Mouse (Mus musculus) cerebral cortex, adult 2 months (tissue): ENCODE results near the gene Gng4.

Experiments
- WGBS: fragments of 180-500 bp; shearing (Covaris S2); methylation state at CpG from one replicate; pipeline ENCODE4 v1.1.7; 2018; 5-methylcytosine and 5-hydroxymethylcytosine counted together

Gng4 gene

GRCm38 (mm10) chr13:13820234-13821123, 36.6 kb downstream of the Gng4 start:
- WGBS, result 74% methylated on average over 7 of the region's 7 CpGs

GRCm38 (mm10) chr13:13824946-13825345, 41.1 kb downstream of the Gng4 start:
- WGBS, result 94% methylated on average over 7 of the region's 7 CpGs

GRCm38 (mm10) chr13:13826533-13826932, 42.7 kb downstream of the Gng4 start:
- 42% methylated on average over 6 of the region's 6 CpGs for WGBS

DNA sequence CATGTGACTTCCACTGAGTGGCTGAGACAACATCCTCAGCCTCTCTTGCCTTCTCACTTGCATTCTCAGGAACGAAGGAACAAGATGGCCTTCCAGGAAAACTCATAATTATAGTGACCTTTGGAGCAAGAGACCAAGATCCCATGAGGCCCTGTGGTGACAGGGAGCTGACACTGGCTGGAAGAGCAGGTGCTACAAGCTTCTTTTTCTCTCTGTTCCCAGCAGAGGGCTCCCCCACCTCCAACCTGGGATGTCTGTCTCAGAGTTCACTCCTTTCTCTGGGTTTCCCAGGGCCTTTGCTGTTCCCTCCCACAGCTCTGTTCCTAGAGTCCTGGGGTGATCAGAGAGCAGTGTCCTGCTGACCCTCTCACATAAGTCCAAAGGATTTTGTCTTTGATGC, 44.3 kb downstream of the Gng4 start:
- WGBS, result 47% methylated on average over 1 of the region's 1 CpGs

DNA sequence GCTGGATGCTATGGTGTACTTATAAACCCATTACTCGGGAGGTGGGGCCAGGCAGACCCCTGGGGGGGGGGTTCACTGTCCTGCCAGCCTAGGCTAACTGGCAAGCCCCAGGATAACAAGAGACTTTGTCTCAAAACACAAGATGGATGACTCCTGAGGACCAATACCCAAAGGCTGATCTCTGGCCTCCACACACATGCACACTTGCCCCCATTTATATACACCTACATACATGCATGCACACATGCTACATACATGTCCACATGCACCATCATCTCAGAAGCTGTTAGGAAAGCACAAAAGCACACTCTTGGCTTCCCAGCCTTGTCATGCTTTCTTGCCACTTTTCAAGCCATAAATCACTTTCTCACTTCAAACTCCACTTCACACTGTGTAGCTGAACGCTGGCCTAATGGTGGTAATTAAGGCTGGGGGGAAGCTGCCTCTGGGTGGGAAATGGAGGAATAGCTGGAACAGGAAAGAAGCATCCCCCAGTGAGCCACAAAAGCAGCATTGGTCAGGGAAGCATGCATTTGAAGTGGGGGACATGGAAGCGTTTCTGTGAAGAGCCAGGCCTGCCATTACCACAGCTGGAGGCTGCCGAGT, 46.7 kb downstream of the Gng4 start:
- WGBS, result 65% methylated on average over 4 of the region's 4 CpGs

DNA sequence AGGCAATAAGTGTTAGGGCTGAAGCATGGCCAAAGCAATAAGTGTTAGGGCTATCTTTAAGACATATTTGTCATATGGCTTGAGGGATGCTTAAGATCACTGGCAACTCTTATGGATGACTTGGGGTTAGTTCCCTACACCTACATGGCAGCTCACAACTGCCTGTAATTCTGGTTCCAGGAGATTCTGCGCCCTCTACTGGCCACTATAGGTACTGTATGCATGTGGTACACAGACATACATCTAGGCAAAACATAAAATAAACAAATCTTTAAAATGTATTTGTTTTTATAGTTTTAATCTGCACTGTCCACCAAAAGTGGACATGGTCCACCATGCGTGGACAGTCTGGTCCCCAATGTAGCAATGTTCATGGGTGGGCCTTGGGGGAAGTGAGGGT, 51.3 kb downstream of the Gng4 start:
- 60% methylated on average over 2 of the region's 2 CpGs for WGBS

GRCm38 (mm10) chr13:13845021-13845420, 61.2 kb downstream of the Gng4 start:
- 80% methylated on average over 4 of the region's 4 CpGs for WGBS

- WGBS, result 63% methylated on average over 3 of the region's 3 CpGs
Observed at GRCm38 (mm10) chr13:13847075-13847599, 63.3 kb downstream of the Gng4 start.

GRCm38 (mm10) chr13:13857190-13857589, 73.3 kb downstream of the Gng4 start:
- WGBS, result 79% methylated on average over 4 of the region's 4 CpGs

DNA sequence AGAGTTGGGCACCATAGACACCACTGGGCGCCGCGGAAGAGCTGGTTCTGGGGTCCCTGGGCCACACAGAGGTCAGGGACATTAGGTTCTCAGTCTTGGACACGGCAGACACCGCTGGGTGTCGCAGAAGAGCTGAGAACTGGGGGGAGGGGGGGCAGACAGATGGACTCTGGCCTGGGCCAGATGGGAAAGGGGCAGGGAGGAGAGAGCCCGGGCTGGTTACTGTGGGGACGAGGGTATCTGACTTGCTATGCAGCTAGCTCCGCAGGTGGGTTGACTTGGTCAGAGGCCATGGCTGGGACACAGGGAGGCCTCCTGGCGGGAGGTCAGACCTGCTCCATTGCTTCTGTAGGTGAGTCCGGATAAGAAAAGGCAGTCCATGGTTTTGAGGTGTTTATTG, 78.5 kb downstream of the Gng4 start:
- WGBS, result 75% methylated on average over 11 of the region's 11 CpGs

GRCm38 (mm10) chr13:13862941-13863340, 79.1 kb downstream of the Gng4 start:
- WGBS, result 67% methylated on average over 6 of the region's 6 CpGs

GRCm38 (mm10) chr13:13866339-13866738, 82.5 kb downstream of the Gng4 start:
- 74% methylated on average over 2 of the region's 2 CpGs for WGBS

- WGBS, result 98% methylated on average over 2 of the region's 2 CpGs
Observed at GRCm38 (mm10) chr13:13867078-13867759, 83.4 kb downstream of the Gng4 start.

- WGBS, result 8% methylated on average over 3 of the region's 3 CpGs
Observed at GRCm38 (mm10) chr13:13867922-13868321, 84.1 kb downstream of the Gng4 start.
